Mouse (Mus musculus): ENCODE measurements at regions not wholly inside any gene's neighbourhood (a gene's known extent, or its start where the extent isn't known, plus 50 kb on each side); places are given as distances from the start of the nearest gene placed in this dataset.

DNA sequence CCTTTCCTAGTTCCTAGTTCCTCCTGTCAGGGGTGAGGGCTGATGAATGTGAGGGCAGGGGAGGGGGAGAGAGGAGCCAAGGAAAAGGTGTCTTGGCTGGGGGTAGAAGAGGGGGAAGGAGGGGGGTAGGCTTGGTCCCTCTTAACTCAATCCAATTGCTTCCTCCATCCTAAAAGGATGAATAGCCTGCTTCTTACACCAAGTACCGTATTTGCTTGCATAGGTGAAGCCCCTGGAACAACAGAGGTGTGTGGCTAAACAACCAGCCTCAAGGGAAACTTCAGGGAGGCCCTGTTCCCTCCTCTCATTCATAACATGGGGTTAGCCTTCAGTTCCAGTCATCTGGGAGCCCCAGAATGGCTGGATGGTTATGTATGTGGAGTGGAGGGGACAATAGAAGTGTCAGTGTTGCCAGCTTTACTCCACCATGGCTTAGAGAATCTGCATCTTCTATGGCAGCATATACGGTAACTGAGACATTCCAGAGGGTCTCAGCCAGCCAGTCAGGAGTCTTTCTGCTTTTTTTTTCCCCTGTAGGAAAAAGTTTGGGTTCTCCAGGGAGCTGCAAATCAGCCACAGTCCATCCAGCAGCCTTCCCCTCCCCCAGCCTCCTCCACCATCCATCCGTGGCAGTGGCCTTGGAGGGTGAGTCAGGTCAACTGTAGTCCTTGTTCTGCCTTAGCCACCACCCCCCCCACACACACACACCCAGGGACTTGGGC, 100.2 kb upstream of the Ccnd2 start:
- DNase-seq (ENCODE audit: low read depth, low spot score): no peak

DNA sequence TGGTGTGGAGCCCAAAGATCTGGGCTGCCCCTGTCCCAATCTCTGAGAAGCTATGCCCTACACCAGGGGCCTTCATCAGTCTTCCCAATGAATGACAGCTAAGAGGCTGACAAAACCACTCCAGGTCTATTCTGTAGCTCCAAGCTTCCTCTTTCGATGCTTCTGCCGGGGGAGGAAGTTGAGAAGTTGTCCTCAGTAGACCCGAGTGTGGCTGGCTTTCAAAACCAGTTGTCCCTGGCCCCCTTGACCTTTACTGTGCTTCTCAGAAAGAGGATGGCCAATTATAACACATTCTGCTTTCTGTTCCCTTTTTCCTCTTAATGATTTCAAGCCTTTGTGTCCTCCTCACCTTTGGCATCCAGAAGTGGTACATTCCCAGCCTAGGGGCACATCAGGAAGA, 101.9 kb upstream of the Ccnd2 start:
- DNase-seq (ENCODE audit: low read depth, low spot score): no peak

- no peak for DNase-seq (ENCODE audit: low read depth, low spot score)
Observed at GRCm38 (mm10) chr6:127263903-127264680, 112.1 kb upstream of the Ccnd2 start.

DNA sequence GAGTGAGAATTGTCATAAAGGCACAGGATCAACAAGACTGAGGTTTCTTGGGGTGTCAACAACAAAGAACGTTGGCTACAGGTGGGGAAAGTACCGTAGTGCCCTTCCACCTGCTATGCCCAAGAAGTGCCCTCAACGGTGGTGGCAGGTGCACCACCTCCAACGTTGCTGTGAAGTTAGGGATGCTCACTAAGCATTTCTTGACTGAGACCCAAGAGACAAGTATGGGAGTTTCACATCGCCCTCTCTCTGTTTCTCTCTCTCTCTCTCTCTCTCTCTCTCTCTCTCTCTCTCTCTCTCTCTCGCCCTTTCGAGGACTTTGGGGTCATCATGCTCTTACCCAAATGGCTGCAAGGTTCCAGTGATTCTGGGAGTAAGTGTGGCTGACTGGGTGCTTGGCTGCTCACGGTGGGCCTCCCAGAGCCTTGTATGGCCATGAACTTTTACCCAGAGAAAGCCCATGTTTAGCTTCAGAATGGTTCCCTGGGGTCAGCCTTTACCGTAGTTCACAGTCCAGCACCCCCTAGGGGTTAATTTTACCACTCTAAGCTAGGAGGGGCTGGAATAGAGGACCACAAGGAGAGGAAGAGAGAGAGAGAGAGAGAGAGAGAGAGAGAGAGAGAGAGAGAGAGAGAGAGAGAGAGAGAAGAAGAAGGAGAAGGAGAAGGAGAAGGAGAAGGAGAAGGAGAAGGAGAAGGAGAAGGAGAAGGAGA, 113.2 kb upstream of the Ccnd2 start:
- DNase-seq (ENCODE audit: low read depth, low spot score): no peak

- no peak for DNase-seq (ENCODE audit: low read depth, low spot score)
Observed at GRCm38 (mm10) chr6:127265901-127266812, 114.2 kb upstream of the Ccnd2 start.

DNA sequence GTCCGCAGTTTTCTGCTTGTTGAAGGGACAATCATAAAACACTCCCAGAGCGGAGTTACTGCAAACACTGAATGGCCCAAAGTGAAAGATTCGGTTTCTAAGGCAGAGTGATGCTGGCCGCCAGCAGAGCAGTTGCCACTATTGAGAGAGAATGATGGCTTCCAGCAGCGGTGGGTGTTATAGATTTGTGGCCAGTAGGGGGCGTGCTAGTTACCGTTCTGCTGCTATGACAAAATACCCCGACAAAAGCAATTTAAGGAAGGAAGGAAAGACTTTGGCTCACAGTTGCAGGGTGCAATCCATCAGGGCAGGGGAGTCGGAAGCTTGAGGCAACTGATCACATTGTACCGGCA, 114.8 kb upstream of the Ccnd2 start:
- no peak for DNase-seq (ENCODE audit: low read depth, low spot score)

- DNase-seq (ENCODE audit: low read depth, low spot score): no peak
Observed at GRCm38 (mm10) chr6:127269021-127269420, 117.0 kb upstream of the Ccnd2 start.

- DNase-seq (ENCODE audit: low read depth, low spot score): no peak
Observed at GRCm38 (mm10) chr6:127269525-127270044, 117.6 kb upstream of the Ccnd2 start.

- no peak for DNase-seq (ENCODE audit: low read depth, low spot score)
Observed at GRCm38 (mm10) chr6:127270774-127271173, 118.8 kb upstream of the Ccnd2 start.

- no peak for DNase-seq (ENCODE audit: low read depth, low spot score)
Observed at GRCm38 (mm10) chr6:127271418-127271817, 119.4 kb upstream of the Ccnd2 start.

DNA sequence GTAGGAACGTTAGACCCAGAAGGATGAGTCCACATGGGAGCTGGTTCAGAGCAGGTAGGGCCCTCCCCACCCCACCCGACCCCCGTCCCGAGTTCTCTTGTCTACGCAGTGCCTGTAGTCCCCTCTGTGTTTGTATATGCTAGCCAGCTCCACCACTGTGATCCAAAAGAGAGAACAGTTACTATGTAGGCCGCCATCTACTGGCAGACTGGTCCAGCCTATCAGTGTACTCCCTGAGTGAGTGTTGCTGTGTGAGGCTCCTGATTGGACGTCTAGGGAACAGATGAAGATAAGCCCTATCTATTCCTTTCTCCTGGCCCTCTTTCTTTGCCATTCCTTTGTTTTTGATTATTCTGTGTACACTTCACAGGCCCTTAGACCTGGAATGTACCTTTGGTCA, 120.6 kb upstream of the Ccnd2 start:
- no peak for DNase-seq (ENCODE audit: low read depth, low spot score)

GRCm38 (mm10) chr6:127274732-127275429, 122.9 kb upstream of the Ccnd2 start:
- DNase-seq (ENCODE audit: low read depth, low spot score): no peak

DNA sequence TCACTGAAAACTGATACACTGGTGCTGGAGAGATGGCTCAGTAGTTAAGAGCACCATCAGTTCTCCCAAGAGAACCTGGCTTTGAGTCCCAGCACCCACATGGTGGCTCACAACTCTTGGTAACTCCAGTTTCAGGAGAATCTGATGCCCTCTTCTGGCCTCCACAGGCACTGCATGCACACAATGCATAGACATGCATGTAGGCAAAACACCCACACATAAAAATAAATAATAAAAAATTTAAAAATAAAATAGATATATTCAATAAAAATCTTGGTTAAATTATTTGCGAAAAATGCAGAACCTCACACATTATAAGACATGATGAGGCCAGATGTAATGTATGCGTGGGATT, 123.4 kb upstream of the Ccnd2 start:
- DNase-seq (ENCODE audit: low read depth, low spot score): no peak

DNA sequence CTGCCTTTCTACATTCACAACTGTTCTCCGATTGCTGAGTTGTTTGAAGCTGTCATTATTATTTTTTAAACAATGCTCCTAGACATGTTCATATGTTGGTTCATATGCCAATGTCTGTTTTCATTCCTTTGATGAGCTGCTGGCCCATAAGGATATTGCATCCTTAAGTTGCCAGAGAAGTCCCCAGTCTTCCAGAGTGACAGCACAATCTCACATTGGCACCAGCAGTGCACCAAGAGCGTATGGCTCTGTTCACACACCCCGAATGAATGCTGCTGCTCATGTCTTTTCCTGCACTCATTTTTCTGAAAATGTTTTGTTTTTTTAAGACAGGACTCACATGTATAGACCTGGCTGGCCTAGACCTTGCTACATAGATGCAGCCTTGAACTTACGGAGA, 124.4 kb upstream of the Ccnd2 start:
- no peak for DNase-seq (ENCODE audit: low read depth, low spot score)

- DNase-seq (ENCODE audit: low read depth, low spot score): no peak
Observed at GRCm38 (mm10) chr6:127278402-127278801, 126.4 kb upstream of the Ccnd2 start.

DNA sequence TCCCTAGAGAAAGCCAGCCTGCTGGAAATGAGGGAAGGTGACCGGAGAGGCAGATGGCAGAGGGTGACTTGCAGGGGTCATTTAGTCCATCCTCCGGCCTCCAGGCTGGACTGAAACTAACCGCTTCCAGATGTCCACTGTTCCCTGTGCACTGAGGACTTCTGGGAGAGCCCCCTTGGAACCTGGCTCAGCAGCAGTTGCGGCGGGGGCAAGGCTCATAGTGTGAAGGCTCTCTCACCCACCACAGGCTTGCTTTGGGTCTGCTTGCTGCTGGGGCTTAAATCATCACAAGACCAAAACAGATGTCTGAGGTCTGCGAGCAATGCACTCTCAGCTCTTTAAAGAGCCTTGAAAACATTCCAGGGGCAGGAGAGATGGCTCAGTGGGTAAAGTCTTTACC, 132.2 kb upstream of the Ccnd2 start:
- no peak for DNase-seq (ENCODE audit: low read depth, low spot score)

DNA sequence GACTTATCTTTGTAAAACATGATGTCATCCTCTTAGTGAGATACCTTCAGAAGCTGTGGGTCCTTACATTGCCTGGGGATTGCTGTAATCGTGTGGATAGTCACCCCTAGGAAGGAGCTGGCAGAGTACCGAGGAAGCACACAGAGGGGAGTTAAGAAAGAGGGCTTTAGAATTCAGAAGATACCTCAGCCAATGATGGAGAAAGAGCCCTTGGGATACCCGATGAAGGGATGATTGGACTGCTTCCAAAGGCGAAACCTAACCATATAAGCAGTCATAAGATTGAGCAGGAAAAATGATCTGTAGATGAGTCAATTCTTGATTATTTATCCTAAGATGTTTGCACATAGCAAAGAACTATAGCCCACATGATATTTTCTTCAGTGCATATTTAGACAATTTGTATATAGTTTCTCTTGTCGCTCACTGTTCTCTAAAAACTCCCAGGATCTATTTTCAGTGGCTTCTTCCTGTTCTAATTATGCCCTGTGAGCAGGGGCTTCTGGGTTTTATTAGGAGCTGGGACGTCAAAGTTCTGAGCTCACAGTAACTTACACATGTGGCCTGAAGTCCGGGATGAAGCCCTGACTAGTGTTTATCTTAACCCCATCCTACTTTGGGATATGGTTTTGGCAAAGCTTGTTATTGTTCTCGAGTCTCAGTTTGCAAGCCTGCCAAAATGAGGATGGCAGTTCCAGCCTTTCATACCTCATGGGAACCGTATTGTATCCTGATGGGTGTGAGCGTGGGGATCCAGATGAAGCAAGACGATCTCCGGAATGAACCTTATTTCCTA, 134.9 kb upstream of the Ccnd2 start:
- DNase-seq (ENCODE audit: low read depth, low spot score): no peak

DNA sequence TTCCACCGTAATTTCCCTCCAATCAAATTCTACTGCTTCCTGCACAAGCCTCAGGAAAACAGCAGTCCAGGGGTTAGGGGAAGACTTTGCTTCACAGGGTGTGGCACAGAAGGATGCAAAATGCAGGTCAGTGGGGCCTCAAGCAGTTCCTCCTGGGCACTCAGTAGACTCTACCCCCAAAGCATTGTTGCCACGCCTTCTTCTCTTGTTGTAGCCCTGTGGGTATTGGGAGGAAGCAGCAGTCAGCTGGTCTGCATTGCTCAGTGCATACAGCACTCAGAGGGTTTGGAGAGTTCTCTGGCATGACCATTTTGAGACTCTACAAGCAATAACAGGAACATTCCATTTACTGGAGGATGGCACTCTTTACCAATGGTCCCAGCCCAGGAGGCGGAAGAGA, 137.0 kb upstream of the Ccnd2 start:
- DNase-seq (ENCODE audit: low read depth, low spot score): no peak

DNA sequence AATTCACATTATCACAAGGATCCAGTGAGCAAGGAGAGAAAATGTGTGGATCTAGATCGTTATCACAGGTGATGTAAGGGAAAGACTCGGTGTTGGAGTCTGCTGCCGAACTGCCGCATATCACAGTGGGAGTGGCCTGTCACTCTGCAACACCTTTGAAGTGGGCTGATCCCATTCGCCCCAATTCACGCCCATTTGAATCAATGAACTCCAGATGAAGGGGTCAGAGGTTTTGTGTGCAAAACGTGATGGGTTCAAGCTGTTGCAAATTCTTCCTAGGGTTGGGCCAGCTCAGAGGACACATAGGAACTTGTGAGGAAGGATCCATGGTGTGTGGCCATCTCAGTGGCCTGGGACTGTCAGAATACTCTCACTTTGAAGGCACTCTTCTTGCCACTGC, 139.9 kb upstream of the Ccnd2 start:
- DNase-seq (ENCODE audit: low read depth, low spot score): no peak

GRCm38 (mm10) chr6:127293829-127294228, 141.8 kb upstream of the Ccnd2 start:
- no peak for DNase-seq (ENCODE audit: low read depth, low spot score)
